Mouse (Mus musculus) kidney, adult 2 months (tissue): ENCODE results near the gene Klf13.

Experiments
- CTCF ChIP-seq: fragments of 200-500 bp; conservative IDR thresholded peaks from 2 replicates; pipeline ENCODE4 v1.5.1; 2011; ENCODE audit warnings: low read depth, mild to moderate bottlenecking, control low read depth, low read length, moderate library complexity, mixed read lengths; ENCODE audit not compliant: insufficient read depth, insufficient read length
- POLR2A ChIP-seq: fragments of 200-500 bp; IDR thresholded peaks from one replicate; pipeline ENCODE4 v1.6.1; 2011; ENCODE audit warnings: low read depth, low read length, control low read depth

- no peak for TF ChIP-seq CTCF
- TF ChIP-seq POLR2A, result no peak
Observed at GRCm38 (mm10) chr7:63893729-63894128, 45.0 kb downstream of the Klf13 start.
